Mouse (Mus musculus): Measurements from ENCODE around the gene 1700021F07Rik.

1700021F07Rik gene

DNA sequence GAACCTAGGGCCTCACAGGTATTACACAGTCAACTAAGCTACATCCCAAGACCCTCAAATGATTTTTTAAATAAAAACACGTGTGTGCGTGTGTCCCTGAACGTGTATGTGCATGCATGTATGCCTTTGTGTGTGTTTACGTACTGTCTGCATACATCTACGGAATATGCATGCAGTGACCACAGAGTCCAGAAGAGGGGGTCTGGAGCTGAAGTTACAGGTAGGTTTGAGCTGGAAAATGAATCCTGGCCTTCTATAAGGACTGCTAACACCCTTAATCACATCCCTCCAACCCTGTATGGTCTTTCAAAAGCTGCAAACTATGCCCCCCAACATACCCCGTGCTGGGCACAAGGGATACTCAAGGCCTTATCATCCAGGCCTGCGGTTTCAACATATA, 41.0 kb downstream of the 1700021F07Rik start:
- peak; percentile 50 for DNase-seq (ENCODE audit: low spot score)

DNA sequence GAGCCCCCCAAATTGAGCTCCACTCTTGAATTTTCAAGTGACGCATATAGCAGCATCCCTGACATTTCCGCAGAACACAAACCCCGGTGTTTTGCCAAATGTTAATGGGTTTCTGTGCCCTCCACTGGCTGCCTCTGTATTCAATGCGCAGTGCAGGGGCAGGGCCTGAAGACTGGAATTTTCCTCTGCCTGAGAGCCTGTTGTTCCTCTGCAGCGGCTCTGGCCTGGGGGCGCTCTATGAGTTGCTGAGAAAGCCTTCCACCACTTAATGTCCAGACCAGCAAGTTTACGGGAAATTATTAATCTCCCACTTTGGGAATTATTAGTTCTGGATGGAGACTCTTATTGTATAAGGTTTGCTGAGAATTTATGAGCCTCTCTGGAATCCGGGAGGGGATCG, 41.8 kb downstream of the 1700021F07Rik start:
- DNase-seq (ENCODE audit: low spot score), result no peak

Measured in retina, embryonic 14.5 days (tissue).